Mouse (Mus musculus) fat pad, adult 2 months (tissue): Measurements from ENCODE around the gene Mcm3ap.

Experiments
- DNase-seq: peaks from one replicate; pipeline ENCODE4 v3.0.0-alpha.2; 2011; ENCODE audit warnings: low read depth, low spot score; ENCODE audit errors: extremely low read depth

Mcm3ap gene

DNA sequence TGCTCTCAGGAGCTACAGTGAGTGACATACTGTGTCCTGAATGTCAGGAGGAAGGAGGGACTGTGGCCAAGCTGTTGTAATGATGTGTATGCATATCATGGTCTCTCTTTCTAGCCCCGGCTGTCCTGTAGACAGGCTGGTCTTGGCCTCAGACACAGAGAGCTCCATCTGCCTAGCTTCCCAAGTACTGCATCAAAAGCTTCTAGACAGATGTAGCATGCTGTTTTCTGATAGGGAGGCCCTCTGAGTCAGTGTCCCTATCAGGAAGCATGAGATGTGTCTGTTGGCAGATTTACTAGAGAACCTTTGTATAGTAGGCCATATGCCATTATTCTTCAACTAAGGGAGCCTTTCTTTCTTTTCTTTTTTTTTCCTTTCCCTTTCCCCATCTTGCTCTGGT, 24.8 kb downstream of the Mcm3ap start:
- no peak for DNase-seq

DNA sequence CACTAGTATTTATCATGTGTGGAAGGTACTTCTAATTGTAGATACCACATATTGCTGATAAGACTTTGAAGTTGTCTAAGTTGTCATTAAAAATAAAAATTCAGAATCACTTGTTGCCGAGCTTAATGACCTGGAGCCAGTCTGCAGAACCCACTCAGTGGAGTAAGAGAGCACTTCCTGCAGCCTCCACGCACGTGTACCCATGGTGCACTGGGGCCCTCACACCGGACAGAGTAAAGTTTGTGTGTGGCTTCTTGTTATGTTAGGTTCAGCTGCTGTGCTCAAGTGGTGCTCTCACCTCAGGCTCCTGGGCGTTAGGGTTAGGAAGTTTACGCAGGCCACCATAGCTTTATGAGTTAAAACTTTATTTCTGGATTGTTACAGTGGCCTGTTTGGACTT, 26.8 kb downstream of the Mcm3ap start:
- DNase-seq = no peak

- DNase-seq = no peak
These were observed 27.6 kb downstream of the Mcm3ap start for GRCm38 (mm10) chr10:76496366-76496765.

DNA sequence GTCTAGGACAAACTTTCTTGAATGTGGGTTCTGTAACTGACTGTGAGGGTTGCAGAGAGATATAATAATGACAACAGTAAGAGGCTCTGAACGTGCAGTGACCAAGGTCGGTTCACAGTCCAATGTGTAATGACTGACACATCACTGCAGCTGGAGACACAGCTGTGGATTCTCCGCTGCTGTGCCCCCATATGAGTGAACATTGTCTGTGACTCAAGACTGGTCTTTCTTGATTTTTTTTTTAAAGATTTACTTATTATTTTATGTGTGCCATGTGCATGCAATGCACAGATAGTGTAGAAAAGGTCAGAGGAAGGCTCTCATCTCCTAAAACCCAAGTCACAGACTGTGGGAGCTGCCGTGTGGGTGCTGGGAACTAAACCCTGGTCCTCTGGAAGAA, 28.8 kb downstream of the Mcm3ap start:
- DNase-seq = no peak

DNA sequence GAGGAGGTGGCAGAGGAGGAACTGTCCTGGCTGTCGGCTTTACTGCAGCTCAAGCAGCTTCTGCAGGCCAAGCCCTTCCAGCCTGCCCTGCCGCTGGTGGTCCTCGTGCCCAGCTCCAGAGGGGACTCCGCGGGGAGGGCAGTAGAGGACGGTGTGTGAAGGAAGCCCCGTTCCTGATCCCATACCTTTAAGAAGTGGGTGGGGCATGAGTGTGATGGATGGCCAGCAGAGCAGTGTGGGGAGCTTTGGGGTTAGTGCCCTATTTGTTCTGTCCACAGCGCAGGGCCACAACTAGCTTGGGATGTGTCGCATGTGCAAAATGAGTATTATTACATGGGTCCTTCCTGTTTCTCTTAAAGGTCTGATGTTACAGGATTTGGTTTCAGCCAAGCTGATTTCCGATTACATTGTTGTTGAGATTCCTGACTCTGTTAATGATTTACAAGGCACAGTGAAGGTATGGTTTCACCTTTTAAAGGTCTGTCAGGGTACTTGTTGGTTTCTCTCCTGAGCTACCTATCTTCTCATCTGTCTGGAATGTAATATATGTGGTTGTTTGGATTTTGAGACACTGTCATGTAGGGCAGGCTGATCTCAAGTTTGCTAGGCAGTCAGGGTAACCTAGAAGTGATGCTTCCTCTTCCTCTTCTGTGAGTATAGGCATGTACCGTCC, 35.7 kb downstream of the Mcm3ap start:
- DNase-seq = no peak

GRCm38 (mm10) chr10:76505865-76506264, 37.1 kb downstream of the Mcm3ap start:
- no peak for DNase-seq

DNA sequence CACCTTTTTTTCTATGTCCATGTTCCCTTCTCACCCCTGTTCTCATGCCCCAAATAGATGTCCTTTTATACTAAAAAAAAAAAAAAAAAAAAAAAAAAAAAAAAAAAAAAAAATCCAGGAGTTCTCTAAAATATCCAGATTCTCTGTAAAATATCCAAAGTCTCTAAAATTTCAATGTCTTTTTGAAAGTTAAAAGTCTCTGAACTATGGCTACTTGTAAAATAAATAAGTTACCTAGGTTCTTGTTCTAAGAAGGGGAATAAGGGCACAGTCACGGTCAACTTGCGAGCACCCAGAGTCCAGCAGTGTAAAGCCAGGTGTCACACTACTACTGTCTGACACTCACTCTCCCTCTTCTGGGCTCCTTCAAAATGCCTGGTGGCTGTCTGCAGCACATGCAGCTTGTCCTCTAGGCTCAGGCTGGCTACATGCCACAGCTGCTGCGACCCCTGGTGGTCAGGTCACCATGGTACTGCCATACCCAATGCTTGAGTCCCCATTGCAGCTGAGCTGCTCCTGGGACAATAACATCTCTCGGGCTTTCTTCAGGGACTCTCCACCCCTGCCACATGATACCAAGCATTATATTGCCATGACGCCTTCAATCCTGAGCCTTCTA, 44.3 kb downstream of the Mcm3ap start:
- DNase-seq = no peak

DNA sequence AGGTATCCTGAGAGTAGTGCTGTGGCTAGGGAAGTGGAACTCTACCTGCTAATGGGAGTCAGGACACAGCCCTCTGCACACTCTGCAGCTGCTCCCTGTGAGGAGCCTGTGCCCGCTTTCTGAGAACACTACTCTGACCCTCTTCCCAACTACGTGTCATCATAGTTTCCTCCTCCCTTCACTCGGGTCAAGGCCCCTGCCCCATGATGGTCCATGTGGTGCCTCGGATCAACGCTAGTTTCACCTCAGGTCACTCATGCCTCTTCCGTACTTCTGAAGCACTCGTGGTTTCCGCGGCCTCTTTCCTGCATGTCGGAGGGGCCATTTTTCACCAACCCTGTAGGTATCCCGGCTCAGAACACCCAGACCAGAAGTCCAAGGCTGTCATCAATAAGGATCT, 62.2 kb downstream of the Mcm3ap start:
- no peak for DNase-seq

DNA sequence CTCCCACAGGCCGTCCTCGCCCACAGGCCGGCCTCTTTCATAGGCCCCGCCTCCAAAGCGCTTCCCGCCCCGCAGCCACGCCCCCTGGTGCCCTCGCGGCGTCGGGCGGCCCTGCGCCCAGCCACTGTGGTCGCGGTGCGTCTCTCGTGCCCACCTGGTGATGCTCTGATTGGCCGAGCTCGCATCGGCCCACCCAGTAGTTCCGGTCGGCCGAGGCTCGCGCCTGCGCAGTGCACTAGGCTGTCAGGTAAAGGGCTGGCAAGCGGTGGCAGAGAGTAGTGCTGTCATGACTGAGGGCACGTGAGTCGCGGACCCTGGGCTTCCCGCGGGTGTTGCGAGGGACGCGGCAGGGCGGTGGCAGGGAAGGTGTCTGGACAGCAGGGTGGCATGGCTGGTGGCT, 62.6 kb downstream of the Mcm3ap start, which contains the start of gene Lss:
TSS of gene Lss (plus strand) at position 214 of the 400 bp plus-strand sequence.
- DNase-seq = peak; percentile 54

DNA sequence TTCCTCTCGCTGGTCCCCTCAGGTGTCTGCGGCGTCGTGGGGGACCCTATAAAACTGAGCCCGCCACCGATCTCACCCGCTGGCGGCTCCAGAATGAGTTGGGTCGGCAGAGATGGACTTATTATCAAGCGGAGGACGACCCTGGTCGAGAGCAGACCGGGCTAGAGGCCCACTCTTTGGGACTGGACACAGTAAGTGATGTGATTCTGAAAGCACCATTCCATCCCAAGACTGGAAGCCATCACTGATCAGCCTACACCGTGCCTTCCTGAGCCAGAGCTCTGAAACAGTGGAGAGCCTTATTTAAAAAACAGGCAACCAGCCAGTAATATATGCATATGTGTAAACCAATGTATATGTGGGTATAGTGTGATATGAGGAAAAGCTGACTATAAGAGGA, 63.1 kb downstream of the Mcm3ap start:
- DNase-seq = no peak

DNA sequence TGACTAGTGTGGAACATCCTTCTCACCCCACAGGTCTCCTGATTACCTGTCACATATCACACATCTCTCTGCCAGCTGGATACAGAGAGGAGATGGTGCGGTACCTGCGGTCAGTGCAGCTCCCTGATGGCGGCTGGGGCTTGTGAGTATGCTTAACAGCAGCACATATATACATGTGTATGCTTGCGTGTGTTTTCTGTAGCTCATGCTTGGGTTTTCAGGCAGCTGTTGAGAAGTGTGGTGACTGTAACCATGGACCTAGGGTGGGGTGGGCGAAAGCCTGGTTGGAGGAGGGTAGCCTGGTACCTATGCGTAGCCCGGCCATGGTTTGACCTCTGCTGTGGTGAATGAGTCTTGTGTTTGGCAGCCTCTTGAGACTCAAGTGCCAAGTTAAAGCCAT, 66.8 kb downstream of the Mcm3ap start:
- DNase-seq = no peak

DNA sequence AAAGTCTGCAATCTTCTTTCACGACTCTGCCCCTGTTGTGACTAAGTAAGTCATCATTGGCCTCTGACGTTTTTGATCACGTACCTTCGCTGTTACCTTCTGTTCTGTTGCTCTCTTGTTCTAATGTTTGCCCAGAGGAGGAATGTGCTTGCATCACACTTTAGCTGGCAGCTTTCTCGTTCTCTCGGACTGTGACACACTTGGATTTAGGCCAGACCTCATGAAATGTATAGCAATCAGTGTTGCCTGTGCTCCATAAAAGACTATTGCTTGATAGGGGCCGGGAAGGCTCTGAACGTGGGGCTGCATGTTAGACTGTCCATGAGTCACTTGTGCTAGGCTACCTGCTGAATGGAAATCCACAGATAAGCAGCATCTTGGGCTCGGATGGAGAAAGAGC, 68.9 kb downstream of the Mcm3ap start:
- peak; percentile 87 for DNase-seq

DNA sequence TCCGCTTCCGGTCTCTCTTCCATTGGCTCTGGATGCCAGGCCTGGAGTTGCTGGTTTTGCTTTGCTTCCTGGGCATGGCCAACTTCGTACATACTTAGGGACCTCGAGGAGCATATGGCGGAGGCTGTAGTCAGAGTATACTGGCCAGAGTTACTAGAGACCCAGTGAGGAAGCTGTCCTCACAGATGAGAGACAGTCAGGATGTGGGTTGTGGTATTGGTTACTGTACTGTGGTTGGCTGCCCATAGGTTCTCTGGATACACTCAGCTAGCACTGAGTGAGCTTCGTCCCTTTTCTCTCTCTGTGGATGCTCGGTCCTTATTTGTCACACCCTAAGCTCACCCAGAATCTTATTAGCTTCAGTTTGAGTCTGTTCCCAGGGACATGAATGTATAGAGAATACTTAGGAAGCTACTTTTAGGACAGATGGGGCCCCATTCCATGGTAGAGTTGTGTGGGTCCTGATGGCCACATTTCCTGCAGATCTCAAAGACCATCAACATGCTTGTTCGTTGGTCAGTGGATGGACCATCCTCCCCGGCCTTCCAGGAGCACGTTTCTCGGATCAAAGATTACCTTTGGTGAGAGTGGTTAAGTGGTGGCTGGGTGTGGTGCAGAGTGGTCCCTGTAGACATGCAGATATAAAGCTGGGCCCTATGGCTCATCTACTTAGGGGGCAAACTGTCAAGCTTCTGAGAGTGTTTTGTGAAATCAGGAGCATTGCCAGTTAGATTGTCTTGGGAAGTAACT, 72.8 kb downstream of the Mcm3ap start:
- no peak for DNase-seq

- DNase-seq = no peak
These were observed 74.1 kb downstream of the Mcm3ap start for GRCm38 (mm10) chr10:76542636-76543375.

DNA sequence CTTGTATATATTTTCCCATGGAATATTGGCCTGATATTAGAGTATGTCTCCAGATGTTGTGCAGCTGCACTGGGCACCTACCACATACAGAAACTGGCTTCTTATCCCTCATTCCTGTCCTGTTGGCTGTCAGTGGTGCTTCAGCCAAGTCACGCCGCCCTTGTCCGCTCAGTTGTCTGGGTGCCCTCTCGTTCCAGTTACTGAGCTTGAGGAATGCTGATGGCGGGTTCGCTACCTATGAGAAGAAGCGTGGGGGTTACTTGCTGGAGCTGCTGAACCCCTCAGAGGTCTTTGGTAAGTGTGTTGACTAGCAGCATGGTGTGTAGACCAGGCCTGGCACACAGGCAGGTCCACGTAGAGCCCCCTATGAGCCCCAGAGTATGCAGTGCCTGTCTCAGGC, 77.8 kb downstream of the Mcm3ap start:
- DNase-seq = no peak

DNA sequence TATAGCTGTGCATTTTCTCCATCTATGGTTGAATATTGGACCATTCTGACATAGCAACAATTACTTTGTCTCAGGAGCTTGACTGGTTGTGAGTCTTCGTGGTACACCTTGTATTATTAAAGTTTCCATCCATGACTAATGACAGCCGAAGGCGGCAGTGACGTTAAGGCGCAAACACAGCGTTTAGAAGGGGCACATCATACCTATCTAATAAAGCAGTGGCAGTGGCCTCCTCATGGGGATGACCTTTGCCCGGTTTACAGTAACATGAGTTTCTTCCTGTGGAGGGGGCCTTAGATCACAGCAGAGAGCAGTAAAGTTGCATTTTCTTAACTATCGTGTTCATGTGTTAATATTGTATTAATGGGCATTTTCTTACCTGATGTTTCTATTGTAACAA, 79.5 kb downstream of the Mcm3ap start:
- no peak for DNase-seq

DNA sequence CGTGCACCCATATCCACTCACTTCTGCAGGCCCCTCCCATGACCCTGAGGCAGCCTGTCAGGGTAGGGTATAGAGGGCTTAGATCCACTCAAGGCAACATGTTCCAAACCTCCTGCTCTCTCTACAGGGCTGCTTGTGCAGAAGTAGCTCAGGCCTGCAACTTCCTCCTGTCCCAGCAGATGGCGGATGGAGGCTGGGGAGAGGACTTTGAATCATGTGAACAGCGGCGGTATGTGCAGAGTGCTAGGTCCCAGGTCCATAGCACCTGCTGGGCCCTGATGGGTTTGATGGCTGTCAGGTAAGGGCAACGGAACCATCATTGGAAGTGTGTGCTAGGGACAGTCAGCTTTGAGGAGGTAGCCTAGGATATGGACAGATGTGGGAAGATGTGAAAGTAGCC, 81.7 kb downstream of the Mcm3ap start:
- DNase-seq = no peak

GRCm38 (mm10) chr10:76551556-76551955, 82.8 kb downstream of the Mcm3ap start:
- DNase-seq = no peak

- DNase-seq = no peak
These were observed 85.3 kb downstream of the Mcm3ap start for GRCm38 (mm10) chr10:76554061-76554460.

GRCm38 (mm10) chr10:76561972-76562371, 93.2 kb downstream of the Mcm3ap start, which contains the start of gene Spatc1l:
Gene Spatc1l, plus strand, starts transcription at chr10:76562272.
- DNase-seq = no peak
